In genomic region chr16:91527051-91527450, GRCm38 (mm10) we compare ENCODE assay signal across 9 mouse cellular contexts. TPM values are rescaled to one million over a fixed set of nuclear protein-coding genes. Genes with fewer than 3 reads are reported as not detected.
DNase-seq lines count a peak whose midpoint lies in the region; ATAC-seq and TF ChIP-seq lines count a peak whose summit lies in the region.
"Had no signal": no experiment of that assay in that cellular context is flagged by ENCODE, and none has a peak within 500 bp of the region (broad histone marks: within the 10 kb centered on the region; RNA-seq: fewer than 3 reads in every experiment).

No protein-coding gene starts in this region.

- H3K9ac ChIP-seq in lung, embryonic 14.5 days: no peak overlapping the region

- 60% methylated on average over 10 of the region's 10 CpGs for WGBS in kidney, adult 2 months
- 63% methylated on average over 10 of the region's 10 CpGs for WGBS in lung, embryonic 14.5 days
- 74% methylated on average over 10 of the region's 10 CpGs for WGBS in hindbrain, embryonic 10.5 days

- H3K4me3 ChIP-seq in kidney, adult 2 months (ENCODE audit: insufficient read depth, low read depth, low read length): no peak overlapping the region
- H3K4me3 ChIP-seq in G1E (ENCODE audit: low read depth, low read length): no peak overlapping the region; the same call in 1 of the 2 replicates
- no peak overlapping the region for H3K4me3 ChIP-seq in lung, embryonic 14.5 days (ENCODE audit: low read depth, low read length)
- H3K4me3 ChIP-seq in hindbrain, embryonic 10.5 days: no peak overlapping the region
- H3K4me3 ChIP-seq: erythroblast, embryonic 14.5 days had no signal

- H3K4me1 ChIP-seq in kidney, adult 2 months (ENCODE audit: control insufficient read depth, insufficient read depth, low read length): no peaks in the 10 kb centered on the region
- H3K4me1 ChIP-seq in G1E (ENCODE audit: insufficient read depth, low read depth, low read length): peaks cover 64% of the 10 kb centered on the region
- no peaks in the 10 kb centered on the region for H3K4me1 ChIP-seq in lung, embryonic 14.5 days (ENCODE audit: insufficient read depth)
- H3K4me1 ChIP-seq in hindbrain, embryonic 10.5 days (replicated peaks): peaks cover 5% of the 10 kb centered on the region; the same call in 1 of the 2 replicates

- TF ChIP-seq CTCF in kidney, adult 2 months (conservative IDR thresholded peaks at IDR 0.05; ENCODE audit: insufficient read depth, insufficient read length, low read depth, low read length): peak; percentile 33
- TF ChIP-seq CTCF in G1E (IDR thresholded peaks at IDR 0.05; ENCODE audit: low read depth, low read length): no peak
- TF ChIP-seq CTCF in lung, embryonic 14.5 days (IDR thresholded peaks at IDR 0.05; ENCODE audit: low read depth): peak; percentile 48

- DNase-seq in kidney, adult 2 months: peak; percentile 55
- DNase-seq in kidney, adult 8-10 months: no peak
- no peak for DNase-seq in G1E (ENCODE audit: low spot score)
- peak; percentile 52 for DNase-seq in gastrocnemius, postnatal 25 days
- DNase-seq in lung, embryonic 14.5 days: peak; percentile 68
- DNase-seq in testis, postnatal 14 days (ENCODE audit: low spot score): no peak
- no peak for DNase-seq in hindbrain, embryonic 10.5 days (ENCODE audit: low spot score)
- DNase-seq in embryo, embryonic 10.5 days (ENCODE audit: low spot score): no peak

- TF ChIP-seq POLR2A in kidney, adult 2 months (IDR thresholded peaks at IDR 0.05; ENCODE audit: low read depth, low read length): no peak

- ATAC-seq in G1E (ENCODE audit: extremely low read depth, insufficient number of reproducible peaks, low FRiP score, poor library complexity, severe bottlenecking): 0 out of 2 replicates have a peak, but pooled peaks have one; percentile 2
- no peak for ATAC-seq in lung, embryonic 14.5 days (ENCODE audit: insufficient read depth)

- no peak overlapping the region for H3K27ac ChIP-seq in kidney, adult 2 months (ENCODE audit: insufficient read depth, low read depth, low read length)
- H3K27ac ChIP-seq in lung, embryonic 14.5 days (ENCODE audit: low read depth): no peak overlapping the region
- no peak overlapping the region for H3K27ac ChIP-seq in hindbrain, embryonic 10.5 days

- H3K4me2 ChIP-seq in lung, embryonic 14.5 days: no peak overlapping the region

- H3K36me3 ChIP-seq in kidney, adult 2 months (ENCODE audit: control insufficient read depth, insufficient read depth, low read length): no peaks in the 10 kb centered on the region
- H3K36me3 ChIP-seq in G1E (replicated peaks): no peaks in the 10 kb centered on the region
- no peaks in the 10 kb centered on the region for H3K36me3 ChIP-seq in lung, embryonic 14.5 days (ENCODE audit: insufficient read depth)
- H3K36me3 ChIP-seq in hindbrain, embryonic 10.5 days: no peaks in the 10 kb centered on the region

- H3K27me3 ChIP-seq in kidney, adult 2 months (replicated peaks; ENCODE audit: control insufficient read depth, insufficient read depth, low read length): no peaks in the 10 kb centered on the region
- no peaks in the 10 kb centered on the region for H3K27me3 ChIP-seq in G1E (ENCODE audit: insufficient read depth, low read length)
- H3K27me3 ChIP-seq in lung, embryonic 14.5 days (ENCODE audit: insufficient read depth, low read length): no peaks in the 10 kb centered on the region
- no peaks in the 10 kb centered on the region for H3K27me3 ChIP-seq in hindbrain, embryonic 10.5 days (ENCODE audit: insufficient read depth, poor library complexity, severe bottlenecking)

- H3K9me3 ChIP-seq in G1E (replicated peaks): peaks cover 5% of the 10 kb centered on the region
- H3K9me3 ChIP-seq in lung, embryonic 14.5 days (ENCODE audit: low read depth, low read length): no peaks in the 10 kb centered on the region
- no peaks in the 10 kb centered on the region for H3K9me3 ChIP-seq in hindbrain, embryonic 10.5 days

RNA-seq across cellular contexts. Expression of gene Ifngr2, which starts 19.8 kb away (rescaled TPM):
- polyA plus RNA-seq in kidney, adult 2 months (2012; rRNA removed): 15.1 and 17.7 TPM in 2 replicates
- 30.8 and 38.9 TPM in 2 replicates for total RNA-seq in G1E (2014; fragmentation: Nextera tagmentation)
- 17.3 and 20.8 TPM in 2 replicates for total RNA-seq in G1E (2017)
- 20.0 and 25.3 TPM in 2 replicates for polyA plus RNA-seq in G1E (2012)
- total RNA-seq in gastrocnemius, postnatal 25 days (2021): 10 to 100 TPM; 50.5 to 71.4 TPM
- polyA plus RNA-seq in lung, embryonic 14.5 days (2014; fragmentation: Nextera tagmentation; extraction: Ambion mirVana): 47.7 and 52.1 TPM in 2 replicates
- 25.1 and 36.7 TPM in 2 replicates for polyA plus RNA-seq in hindbrain, embryonic 10.5 days (2016; fragmentation: Nextera tagmentation; extraction: Ambion mirVana)

RNA-seq across cellular contexts. Expression of gene Ifnar1, which starts 42.0 kb away (rescaled TPM):
- 20.8 and 22.2 TPM in 2 replicates for polyA plus RNA-seq in kidney, adult 2 months (2012; rRNA removed)
- total RNA-seq in G1E (2014; fragmentation: Nextera tagmentation): 73.0 and 103 TPM in 2 replicates
- 65.5 and 72.3 TPM in 2 replicates for total RNA-seq in G1E (2017)
- polyA plus RNA-seq in G1E (2012): 15.1 and 16.2 TPM in 2 replicates
- 10 to 100 TPM; 11.3 to 15.4 TPM for total RNA-seq in gastrocnemius, postnatal 25 days (2021)
- 73.3 and 73.6 TPM in 2 replicates for polyA plus RNA-seq in lung, embryonic 14.5 days (2014; fragmentation: Nextera tagmentation; extraction: Ambion mirVana)
- 49.8 and 50.5 TPM in 2 replicates for polyA plus RNA-seq in hindbrain, embryonic 10.5 days (2016; fragmentation: Nextera tagmentation; extraction: Ambion mirVana)

Comparison
In these comparisons a context has a peak if more than half of its experiments do, and no peak if none do; other contexts are left out.
1. DNase-seq: peak in kidney, adult 2 months (single experiment), gastrocnemius, postnatal 25 days (single experiment) and lung, embryonic 14.5 days (single experiment); none in kidney, adult 8-10 months (0 of 2), G1E (single experiment), testis, postnatal 14 days (single experiment), hindbrain, embryonic 10.5 days (single experiment) and embryo, embryonic 10.5 days (single experiment).